ENCODE assay signal across 12 mouse cellular contexts in genomic region chr8:125808826-125809225, GRCm38 (mm10).
DNase-seq lines count a peak whose midpoint lies in the region; ATAC-seq and TF ChIP-seq lines count a peak whose summit lies in the region.
"Had no signal": no experiment of that assay in that cellular context is flagged by ENCODE, and none has a peak within 500 bp of the region (broad histone marks: within the 10 kb centered on the region; RNA-seq: fewer than 3 reads in every experiment).

No protein-coding gene starts in this region.

- H3K9me3 ChIP-seq in heart, embryonic 15.5 days (replicated peaks): no peaks in the 10 kb centered on the region
- H3K9me3 ChIP-seq: heart, embryonic 12.5 days had no signal

- no peak overlapping the region for H3K4me3 ChIP-seq in heart, embryonic 15.5 days
- no peak overlapping the region for H3K4me3 ChIP-seq in heart, adult 2 months
- H3K4me3 ChIP-seq: heart, embryonic 12.5 days; midbrain, embryonic 13.5 days had no signal

- intact Hi-C loops in heart, adult 2 months (cut with DNase I): no loop called here
- intact Hi-C loops in left cerebral cortex, postnatal 36 days (cut with DNase I): no loop called here

- 0 out of 2 replicates have a peak overlapping the region, but pooled peaks have one; percentile 16 for H3K27ac ChIP-seq in heart, embryonic 15.5 days
- H3K27ac ChIP-seq in heart, adult 2 months: no peak overlapping the region
- H3K27ac ChIP-seq: midbrain, embryonic 13.5 days had no signal

- no peak for TF ChIP-seq EP300 in heart, adult 2 months (IDR thresholded peaks at IDR 0.05; ENCODE audit: insufficient read depth, low read depth, low read length)

- no peak for TF ChIP-seq POLR2A in heart, adult 2 months (IDR thresholded peaks at IDR 0.05; ENCODE audit: insufficient read depth, low read depth, low read length)

- no peak overlapping the region for H3K4me2 ChIP-seq in heart, embryonic 15.5 days
- H3K4me2 ChIP-seq: heart, embryonic 12.5 days; midbrain, embryonic 13.5 days had no signal

- H3K9ac ChIP-seq in heart, embryonic 15.5 days: no peak overlapping the region
- H3K9ac ChIP-seq in heart, adult 2 months (ENCODE audit: low read depth, low read length): no peak overlapping the region
- H3K9ac ChIP-seq: heart, embryonic 12.5 days; liver, postnatal 0 days; midbrain, embryonic 13.5 days had no signal

- peaks cover 11% of the 10 kb centered on the region for H3K4me1 ChIP-seq in heart, embryonic 15.5 days (replicated peaks)
- no peaks in the 10 kb centered on the region for H3K4me1 ChIP-seq in heart, adult 2 months (ENCODE audit: control insufficient read depth, insufficient read depth, low read length)
- H3K4me1 ChIP-seq: midbrain, embryonic 13.5 days had no signal

- 75% methylated on average over 6 of the region's 6 CpGs for WGBS in heart, embryonic 15.5 days
- WGBS in heart, adult 2 months: 70% methylated on average over 6 of the region's 6 CpGs

- H3K27me3 ChIP-seq in heart, embryonic 15.5 days: no peaks in the 10 kb centered on the region
- no peaks in the 10 kb centered on the region for H3K27me3 ChIP-seq in heart, adult 2 months (ENCODE audit: control insufficient read depth, insufficient read depth, low read length)
- H3K27me3 ChIP-seq: heart, embryonic 12.5 days; midbrain, embryonic 13.5 days had no signal

- TF ChIP-seq CTCF in heart, adult 2 months (IDR thresholded peaks at IDR 0.05): no peak

- H3K36me3 ChIP-seq in heart, embryonic 15.5 days: no peaks in the 10 kb centered on the region
- H3K36me3 ChIP-seq in heart, adult 2 months (ENCODE audit: control insufficient read depth, insufficient read depth, low read length): no peaks in the 10 kb centered on the region
- H3K36me3 ChIP-seq: heart, embryonic 12.5 days had no signal

- no peak for ATAC-seq in heart, embryonic 15.5 days (replicated peaks; ENCODE audit: insufficient number of reproducible peaks, insufficient read depth, low FRiP score, low read depth)
- ATAC-seq: intestine, embryonic 16.5 days; liver, postnatal 0 days; midbrain, embryonic 13.5 days had no signal

- no peak for DNase-seq in heart, adult 2 months
- DNase-seq in cerebellum, adult 11-12 months: peak; percentile 55
- DNase-seq in frontal cortex, postnatal 14 days (ENCODE audit: low spot score in 2 of 2): peak; percentile 46 to 60
- DNase-seq in left cerebral cortex, postnatal 36 days (ENCODE audit: low spot score in 2 of 2): peak; percentile 76 to 78
- no peak for DNase-seq in lung, adult 18-20 months
- no peak for DNase-seq in urinary bladder, adult 18-20 months (ENCODE audit: low spot score in 2 of 2)
- DNase-seq in urinary bladder, postnatal 14 days (ENCODE audit: low spot score): no peak
- DNase-seq: liver, postnatal 0 days had no signal

- H3K79me2 ChIP-seq in heart, adult 2 months (replicated peaks; ENCODE audit: control insufficient read depth, insufficient read depth, low read length): no peaks in the 10 kb centered on the region

Comparison
In these comparisons a context has a peak if more than half of its experiments do, and no peak if none do; other contexts are left out.
1. DNase-seq: peak in cerebellum, adult 11-12 months (single experiment), frontal cortex, postnatal 14 days (2 of 2) and left cerebral cortex, postnatal 36 days (2 of 2); none in heart, adult 2 months (0 of 2), lung, adult 18-20 months (0 of 2), urinary bladder, adult 18-20 months (0 of 2) and urinary bladder, postnatal 14 days (single experiment).